Mouse (Mus musculus) myocyte (in vitro differentiated cells): ENCODE data around the gene Gm44973.

Experiments used
- POLR2A ChIP-seq: IDR thresholded peaks from one replicate; pipeline ENCODE4 v1.6.1; 2011; ENCODE audit warnings: low read depth, mild to moderate bottlenecking, control low read depth, moderate library complexity; ENCODE audit not compliant: insufficient read length
- POLR2AphosphoS2 ChIP-seq: IDR thresholded peaks from one replicate; pipeline ENCODE4 v1.6.1; 2011; ENCODE audit warnings: low read depth, control low read depth; ENCODE audit not compliant: insufficient read length

- TF ChIP-seq POLR2AphosphoS2: no peak
- no peak for TF ChIP-seq POLR2A
Observed at GRCm38 (mm10) chr7:5037467-5037866, 22.2 kb downstream of the Gm44973 start.
